Mouse (Mus musculus) lung, postnatal 25 days (tissue): Measurements from ENCODE around the gene Map3k9.

Experiments used
- DNase-seq: peaks from one replicate; pipeline ENCODE4 v3.0.0; 2022; ENCODE audit warnings: low spot score

The Map3k9 gene

GRCm38 (mm10) chr12:81781105-81781909 is at the start of gene Map3k9:
Gene Map3k9 (minus strand): TSS chr12:81781175.
- DNase-seq, result peak; percentile 94

GRCm38 (mm10) chr12:81828355-81828754 is 47.4 kb upstream of the Map3k9 start:
- DNase-seq, result no peak

- no peak for DNase-seq
These were observed 42.0 kb upstream of the Map3k9 start for GRCm38 (mm10) chr12:81822778-81823480.

- no peak for DNase-seq
These were observed 41.2 kb upstream of the Map3k9 start for GRCm38 (mm10) chr12:81822176-81822575.

GRCm38 (mm10) chr12:81820700-81821099 is 39.7 kb upstream of the Map3k9 start:
- DNase-seq, result no peak

- no peak for DNase-seq
These were observed 36.1 kb upstream of the Map3k9 start for GRCm38 (mm10) chr12:81817126-81817505.

GRCm38 (mm10) chr12:81816330-81817125 is 35.6 kb upstream of the Map3k9 start:
- DNase-seq, result peak; percentile 19

GRCm38 (mm10) chr12:81814742-81815141 is 33.8 kb upstream of the Map3k9 start:
- DNase-seq, result no peak

GRCm38 (mm10) chr12:81810417-81810816 is 29.4 kb upstream of the Map3k9 start:
- no peak for DNase-seq

- no peak for DNase-seq
These were observed 27.6 kb upstream of the Map3k9 start for GRCm38 (mm10) chr12:81808596-81808995.

GRCm38 (mm10) chr12:81807953-81808352 is 27.0 kb upstream of the Map3k9 start:
- DNase-seq, result peak; percentile 80

- DNase-seq, result no peak
These were observed 26.5 kb upstream of the Map3k9 start for GRCm38 (mm10) chr12:81807529-81807837.

GRCm38 (mm10) chr12:81806759-81807528 is 26.0 kb upstream of the Map3k9 start:
- peak; percentile 65 for DNase-seq

GRCm38 (mm10) chr12:81806114-81806513 is 25.1 kb upstream of the Map3k9 start:
- DNase-seq, result no peak

- peak; percentile 28 for DNase-seq
These were observed 22.8 kb upstream of the Map3k9 start for GRCm38 (mm10) chr12:81803803-81804202.

GRCm38 (mm10) chr12:81803016-81803415 is 22.0 kb upstream of the Map3k9 start:
- DNase-seq, result no peak

GRCm38 (mm10) chr12:81801134-81801533 is 20.2 kb upstream of the Map3k9 start:
- DNase-seq, result no peak

GRCm38 (mm10) chr12:81796541-81796940 is 15.6 kb upstream of the Map3k9 start:
- peak; percentile 81 for DNase-seq

- DNase-seq, result no peak
These were observed 11.7 kb upstream of the Map3k9 start for GRCm38 (mm10) chr12:81792511-81793218.

- DNase-seq, result no peak
These were observed 8.5 kb upstream of the Map3k9 start for GRCm38 (mm10) chr12:81789499-81789898.

- DNase-seq, result peak; percentile 94
These were observed 7.7 kb upstream of the Map3k9 start for GRCm38 (mm10) chr12:81788672-81789084.
